Mouse (Mus musculus): ENCODE data around the gene Myzap.
"Not testable (repeated sequence)": the region's sequence is repeated elsewhere in the genome, so short reads cannot be mapped to it uniquely, and the experiment has no call there.

Myzap gene

GRCm38 (mm10) chr9:71591938-71592548, at the start of gene Myzap:
Gene Myzap (minus strand): TSS chr9:71592360.
- DNase-seq (ENCODE audit: low spot score in 2 of 2), result peak; percentile 84 to 92

- no peak for DNase-seq (ENCODE audit: low spot score in 2 of 2)
Measured at GRCm38 (mm10) chr9:71640361-71640927, 48.3 kb upstream of the Myzap start.

GRCm38 (mm10) chr9:71638198-71638597, 46.0 kb upstream of the Myzap start:
- DNase-seq (ENCODE audit: low spot score in 2 of 2), result no peak

GRCm38 (mm10) chr9:71636854-71637253, 44.7 kb upstream of the Myzap start:
- no peak for DNase-seq (ENCODE audit: low spot score in 2 of 2)

GRCm38 (mm10) chr9:71635627-71636026, 43.5 kb upstream of the Myzap start:
- DNase-seq (ENCODE audit: low spot score in 2 of 2), result no peak

GRCm38 (mm10) chr9:71634916-71635315, 42.8 kb upstream of the Myzap start:
- no peak for DNase-seq (ENCODE audit: low spot score in 2 of 2)

- DNase-seq (ENCODE audit: low spot score in 2 of 2), result no peak
Measured at GRCm38 (mm10) chr9:71628921-71629320, 36.8 kb upstream of the Myzap start.

- DNase-seq (ENCODE audit: low spot score in 2 of 2), result no peak
Measured at GRCm38 (mm10) chr9:71628286-71628685, 36.1 kb upstream of the Myzap start.

GRCm38 (mm10) chr9:71625961-71626360, 33.8 kb upstream of the Myzap start:
- no peak for DNase-seq (ENCODE audit: low spot score in 2 of 2)

- peak in 1 of 2 experiments; percentile 45 for DNase-seq (ENCODE audit: low spot score in 2 of 2)
Measured at GRCm38 (mm10) chr9:71624793-71625495, 32.8 kb upstream of the Myzap start.

GRCm38 (mm10) chr9:71623871-71624569, 31.9 kb upstream of the Myzap start:
- no peak for DNase-seq (ENCODE audit: low spot score in 2 of 2)

- DNase-seq (ENCODE audit: low spot score in 2 of 2), result no peak
Measured at GRCm38 (mm10) chr9:71622593-71622992, 30.4 kb upstream of the Myzap start.

- DNase-seq (ENCODE audit: low spot score in 2 of 2), result no peak
Measured at GRCm38 (mm10) chr9:71621968-71622367, 29.8 kb upstream of the Myzap start.

- not testable (repeated sequence) for DNase-seq (ENCODE audit: low spot score in 2 of 2)
Measured at GRCm38 (mm10) chr9:71620116-71620515, 28.0 kb upstream of the Myzap start.

- no peak for DNase-seq (ENCODE audit: low spot score in 2 of 2)
Measured at GRCm38 (mm10) chr9:71617363-71617762, 25.2 kb upstream of the Myzap start.

GRCm38 (mm10) chr9:71616185-71616584, 24.0 kb upstream of the Myzap start:
- DNase-seq (ENCODE audit: low spot score in 2 of 2), result peak; percentile 69 to 85

GRCm38 (mm10) chr9:71614643-71615042, 22.5 kb upstream of the Myzap start:
- DNase-seq (ENCODE audit: low spot score in 2 of 2), result peak in 1 of 2 experiments; percentile 66

GRCm38 (mm10) chr9:71612981-71613380, 20.8 kb upstream of the Myzap start:
- DNase-seq (ENCODE audit: low spot score in 2 of 2), result no peak

- DNase-seq (ENCODE audit: low spot score in 2 of 2), result no peak
Measured at GRCm38 (mm10) chr9:71611876-71612275, 19.7 kb upstream of the Myzap start.

GRCm38 (mm10) chr9:71609010-71609409, 16.9 kb upstream of the Myzap start:
- no peak for DNase-seq (ENCODE audit: low spot score in 2 of 2)

GRCm38 (mm10) chr9:71606296-71607057, 14.3 kb upstream of the Myzap start:
- no peak for DNase-seq (ENCODE audit: low spot score in 2 of 2)

All from urinary bladder, postnatal 4 days (tissue).